Mouse (Mus musculus) lung, adult 10 weeks (tissue): Measurements from ENCODE around the gene Lamp1. TPM values are rescaled to one million over a fixed set of nuclear protein-coding genes. Genes with fewer than 3 reads are reported as not detected.

ENCODE experiments used
- polyA plus RNA-seq: library from polyadenylated mRNA; stranded (reverse); fragments of 350-450 nt; fragmentation: Illumina TruSeq; extraction: RNeasy Lipid Tissue Mini Kit (QIAGEN cat#74804); gene quantifications from one replicate; pipeline ENCODE4 v1.2.3, GENCODE M21; 2014; ENCODE audit warnings: low read depth, low replicate concordance; ENCODE audit not compliant: insufficient read depth

Gene Lamp1
- polyA plus RNA-seq: 509 TPM

DNA sequence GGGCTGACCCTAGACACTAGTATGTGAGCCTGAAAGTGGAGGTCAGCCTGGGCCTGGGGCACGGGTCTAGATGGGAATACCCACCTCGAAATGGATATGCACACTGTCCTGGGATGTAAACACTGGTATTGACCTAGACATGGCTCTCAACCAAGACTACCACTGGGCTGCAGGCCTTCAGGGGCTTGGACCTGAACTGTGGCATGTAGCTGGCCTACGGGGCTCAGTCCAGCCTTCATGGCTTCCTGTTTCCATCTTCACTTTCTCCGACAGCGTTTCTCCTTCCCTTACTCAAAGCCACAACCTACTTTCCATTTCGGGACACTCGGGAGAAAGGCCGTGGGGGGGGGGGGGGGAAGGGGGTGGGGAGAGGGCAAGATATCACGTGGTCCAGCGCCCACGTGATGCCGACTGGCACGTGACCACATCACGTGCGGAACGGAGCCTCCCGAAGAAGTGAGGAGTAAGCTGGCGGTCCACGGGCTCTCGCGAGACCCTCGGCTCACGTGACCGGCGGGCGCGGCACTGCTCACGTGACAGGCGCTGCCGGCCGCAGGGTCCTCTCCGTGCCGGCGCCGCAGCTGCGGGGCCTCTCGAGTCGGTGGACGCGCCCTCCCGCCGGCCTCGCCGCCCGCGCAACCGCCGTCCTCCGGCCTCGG lies at the start of gene Lamp1:
Gene Lamp1, plus strand, starts transcription at position 444 of the 659 bp plus-strand sequence.

GRCm38 (mm10) chr8:13200301-13201012 lies 41.5 kb downstream of the Lamp1 start, which contains the start of gene Grtp1:
Gene Grtp1, minus strand, starts transcription at chr8:13200620.

Other genes with a start within 250 kb of the Lamp1 start
- 12.1 TPM for gene F7, start 133.1 kb upstream of the Lamp1 start, polyA plus RNA-seq
- gene F10, start 121.9 kb upstream of the Lamp1 start, polyA plus RNA-seq: 5.4 TPM
- gene Proz, start 98.2 kb upstream of the Lamp1 start, polyA plus RNA-seq: 0.71 TPM
- 13.9 TPM for gene Pcid2, start 53.7 kb upstream of the Lamp1 start, polyA plus RNA-seq
- gene Cul4a, start 53.5 kb upstream of the Lamp1 start, polyA plus RNA-seq: 32.2 TPM
- gene Grtp1, start 41.5 kb downstream of the Lamp1 start, polyA plus RNA-seq: 20.9 TPM
- gene Adprhl1, start 95.0 kb downstream of the Lamp1 start, polyA plus RNA-seq: 2.0 TPM
- 11.9 TPM for gene Dcun1d2, start 129.0 kb downstream of the Lamp1 start, polyA plus RNA-seq
- 22.1 TPM for gene Tmco3, start 129.0 kb downstream of the Lamp1 start, polyA plus RNA-seq
- 15.4 TPM for gene Tfdp1, start 179.6 kb downstream of the Lamp1 start, polyA plus RNA-seq
- not detected for gene Atp4b, start 237.7 kb downstream of the Lamp1 start, polyA plus RNA-seq
- gene Grk1, start 245.9 kb downstream of the Lamp1 start, polyA plus RNA-seq: not detected